Mouse (Mus musculus): ENCODE data around the gene Clic1. TPM values are rescaled to one million over a fixed set of nuclear protein-coding genes. Genes with fewer than 3 reads are reported as not detected.

Gene Clic1
- polyA plus RNA-seq, 1 experiment from 2014 or later: 205 TPM

GRCm38 (mm10) chr17:35104079-35104478 lies 54.3 kb downstream of the Clic1 start:
- H3K27ac ChIP-seq: no peak overlapping the region
- no peak overlapping the region for H3K9ac ChIP-seq
- H3K4me3 ChIP-seq: no peak overlapping the region
- ATAC-seq (ENCODE audit: insufficient number of reproducible peaks, insufficient read depth, low FRiP score, low TSS enrichment): no peak
- no peaks in the 10 kb centered on the region for H3K9me3 ChIP-seq
- H3K36me3 ChIP-seq: peaks cover 47% of the 10 kb centered on the region
- no peak overlapping the region for H3K4me2 ChIP-seq (replicated peaks)
- 85% methylated on average over 7 of the region's 7 CpGs for WGBS
- H3K4me1 ChIP-seq: no peaks in the 10 kb centered on the region
- H3K27me3 ChIP-seq: no peaks in the 10 kb centered on the region

GRCm38 (mm10) chr17:35104754-35105153 lies 55.0 kb downstream of the Clic1 start:
- H3K4me3 ChIP-seq: no peak overlapping the region
- no peak for ATAC-seq (ENCODE audit: insufficient number of reproducible peaks, insufficient read depth, low FRiP score, low TSS enrichment)
- H3K36me3 ChIP-seq: peaks cover 40% of the 10 kb centered on the region
- H3K27ac ChIP-seq: no peak overlapping the region
- H3K27me3 ChIP-seq: no peaks in the 10 kb centered on the region
- no peaks in the 10 kb centered on the region for H3K4me1 ChIP-seq
- no peak overlapping the region for H3K4me2 ChIP-seq (replicated peaks)
- H3K9me3 ChIP-seq: no peaks in the 10 kb centered on the region
- 80% methylated on average over 6 of the region's 6 CpGs for WGBS
- no peak overlapping the region for H3K9ac ChIP-seq

DNA sequence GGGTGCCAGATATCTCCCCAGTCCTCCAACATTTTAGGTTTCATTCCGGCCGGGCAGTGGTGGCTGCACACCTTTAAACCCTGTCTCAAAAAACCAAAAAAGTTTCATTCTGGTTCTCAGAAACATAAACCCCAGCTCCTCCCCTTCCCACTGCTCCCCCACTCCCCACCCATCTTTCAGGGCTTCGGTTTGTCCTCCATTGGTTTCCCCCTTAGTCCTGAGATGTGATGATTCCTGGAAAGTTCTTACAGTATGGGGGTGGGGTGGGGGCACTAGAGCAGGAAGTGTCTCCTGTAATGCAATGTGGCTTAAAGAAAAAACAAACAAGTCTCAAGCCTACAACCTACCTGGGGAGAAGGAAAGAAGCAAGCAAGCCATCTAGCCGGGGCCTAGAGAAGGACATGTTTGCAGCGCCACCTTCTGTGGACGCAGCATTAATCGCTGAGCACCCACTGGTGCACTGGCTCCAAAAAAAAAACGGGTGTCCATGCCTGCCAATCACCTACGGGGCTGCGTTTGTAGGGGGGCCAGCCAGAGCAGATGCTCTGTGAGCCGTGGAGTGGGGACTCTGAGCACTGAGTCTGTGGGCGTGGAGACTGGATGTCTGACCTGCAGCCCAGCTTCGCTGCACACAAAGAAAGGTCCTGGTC lies 56.1 kb downstream of the Clic1 start:
- Histone ChIP-seq H3K9me3 (no peaks in the 10 kb centered on the region), H3K4me3 (no peak overlapping the region), H3K9ac (peak overlapping the region; percentile 24), H3K4me1 (no peaks in the 10 kb centered on the region), H3K4me2 (replicated peaks) (peak overlapping the region; percentile 23), H3K36me3 (peaks cover 29% of the 10 kb centered on the region), H3K27me3 (no peaks in the 10 kb centered on the region), H3K27ac (0 out of 2 replicates have a peak overlapping the region, but pooled peaks have one; percentile 11)
- WGBS: 25% methylated on average over 13 of the region's 13 CpGs
- ATAC-seq (ENCODE audit: insufficient number of reproducible peaks, insufficient read depth, low FRiP score, low TSS enrichment): no peak

GRCm38 (mm10) chr17:35106522-35106921 lies 56.8 kb downstream of the Clic1 start:
- Histone ChIP-seq H3K4me3 (no peak overlapping the region), H3K27ac (no peak overlapping the region), H3K4me2 (replicated peaks) (no peak overlapping the region; the same call in 1 of the 2 replicates), H3K4me1 (no peaks in the 10 kb centered on the region), H3K27me3 (no peaks in the 10 kb centered on the region), H3K36me3 (peaks cover 22% of the 10 kb centered on the region), H3K9ac (no peak overlapping the region), H3K9me3 (no peaks in the 10 kb centered on the region)
- 64% methylated on average over 3 of the region's 3 CpGs for WGBS
- no peak for ATAC-seq (ENCODE audit: insufficient number of reproducible peaks, insufficient read depth, low FRiP score, low TSS enrichment)

DNA sequence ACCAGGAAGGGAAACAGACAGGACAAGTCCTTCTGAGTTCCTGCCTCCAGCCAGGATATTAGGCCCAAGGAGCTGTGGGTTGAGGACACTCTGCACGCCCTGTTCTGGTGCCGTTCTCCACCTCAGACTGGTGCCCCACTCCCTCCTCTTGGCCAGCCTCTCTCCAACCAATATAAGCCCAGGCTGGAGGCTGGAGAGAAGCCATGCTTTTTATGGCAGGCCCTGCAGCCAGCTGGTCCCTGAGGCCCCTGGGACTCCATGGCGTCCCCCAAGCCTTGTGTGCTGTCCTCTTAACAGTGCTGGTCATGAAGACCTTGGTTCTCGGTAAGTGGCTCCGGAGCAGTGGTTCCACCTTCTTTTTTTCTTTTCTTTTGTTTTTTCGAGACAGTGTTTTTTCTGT lies 58.3 kb downstream of the Clic1 start, which contains the start of gene Ly6g5c:
Gene Ly6g5c (plus strand): TSS at position 183 of the 400 bp plus-strand sequence.
- 80% methylated on average over 6 of the region's 6 CpGs for WGBS
- H3K36me3 ChIP-seq: peaks cover 6% of the 10 kb centered on the region; the same call in 1 of the 2 replicates

More for the DNA sequence above, 58.3 kb downstream of the Clic1 start, which contains the start of gene Ly6g5c:
- H3K9me3 ChIP-seq: no peaks in the 10 kb centered on the region
- H3K4me3 ChIP-seq: no peak within 1 kb of the TSS
- H3K27ac ChIP-seq: no peak within 1 kb of the TSS
- ATAC-seq (ENCODE audit: insufficient number of reproducible peaks, insufficient read depth, low FRiP score, low TSS enrichment): no peak
- no peak within 1 kb of the TSS for H3K4me2 ChIP-seq (replicated peaks)
- H3K27me3 ChIP-seq: no peaks in the 10 kb centered on the region
- no peak within 1 kb of the TSS for H3K9ac ChIP-seq
- no peaks in the 10 kb centered on the region for H3K4me1 ChIP-seq

Other genes starting within 250 kb of the Clic1 start
- gene Cyp21a1, start 245.4 kb upstream of the Clic1 start, polyA plus RNA-seq (2016; fragmentation: Nextera tagmentation; extraction: Ambion mirVana): not detected in 2 replicates
- 21.5 and 23.8 TPM in 2 replicates for gene Stk19, start 213.0 kb upstream of the Clic1 start, polyA plus RNA-seq (2016; fragmentation: Nextera tagmentation; extraction: Ambion mirVana)
- gene Dxo, start 212.9 kb upstream of the Clic1 start, polyA plus RNA-seq (2016; fragmentation: Nextera tagmentation; extraction: Ambion mirVana): 65.5 and 77.7 TPM in 2 replicates
- 61.6 and 64.3 TPM in 2 replicates for gene Skiv2l, start 199.8 kb upstream of the Clic1 start, polyA plus RNA-seq (2016; fragmentation: Nextera tagmentation; extraction: Ambion mirVana)
- 127 and 134 TPM in 2 replicates for gene Nelfe, start 199.6 kb upstream of the Clic1 start, polyA plus RNA-seq (2016; fragmentation: Nextera tagmentation; extraction: Ambion mirVana)
- 1.1 and 1.7 TPM in 2 replicates for gene Cfb, start 187.4 kb upstream of the Clic1 start, polyA plus RNA-seq (2016; fragmentation: Nextera tagmentation; extraction: Ambion mirVana)
- 8.6 and 8.9 TPM in 2 replicates for gene Zbtb12, start 170.5 kb upstream of the Clic1 start, polyA plus RNA-seq (2016; fragmentation: Nextera tagmentation; extraction: Ambion mirVana)
- 0.31 TPM in 1 of 2 replicates, not detected in the other for gene Gm20547, start 167.9 kb upstream of the Clic1 start, polyA plus RNA-seq (2016; fragmentation: Nextera tagmentation; extraction: Ambion mirVana)
- 1.2 and 2.5 TPM in 2 replicates for gene C2, start 151.7 kb upstream of the Clic1 start, polyA plus RNA-seq (2016; fragmentation: Nextera tagmentation; extraction: Ambion mirVana)
- 111 and 121 TPM in 2 replicates for gene Ehmt2, start 151.5 kb upstream of the Clic1 start, polyA plus RNA-seq (2016; fragmentation: Nextera tagmentation; extraction: Ambion mirVana)
- 0.29 TPM in 1 of 2 replicates, not detected in the other for gene Slc44a4, start 135.5 kb upstream of the Clic1 start, polyA plus RNA-seq (2016; fragmentation: Nextera tagmentation; extraction: Ambion mirVana)
- 19.2 and 20.8 TPM in 2 replicates for gene Neu1, start 118.7 kb upstream of the Clic1 start, polyA plus RNA-seq (2016; fragmentation: Nextera tagmentation; extraction: Ambion mirVana)
- 0.33 and 0.36 TPM in 2 replicates for gene Hspa1b, start 90.7 kb upstream of the Clic1 start, polyA plus RNA-seq (2016; fragmentation: Nextera tagmentation; extraction: Ambion mirVana)
- gene Gm20481, start 80.1 kb upstream of the Clic1 start, polyA plus RNA-seq (2016; fragmentation: Nextera tagmentation; extraction: Ambion mirVana): not detected in 2 replicates
- 4.2 and 4.9 TPM in 2 replicates for gene Hspa1a, start 77.8 kb upstream of the Clic1 start, polyA plus RNA-seq (2016; fragmentation: Nextera tagmentation; extraction: Ambion mirVana)
- 0.84 and 0.99 TPM in 2 replicates for gene Hspa1l, start 77.3 kb upstream of the Clic1 start, polyA plus RNA-seq (2016; fragmentation: Nextera tagmentation; extraction: Ambion mirVana)
- 212 and 230 TPM in 2 replicates for gene Lsm2, start 68.1 kb upstream of the Clic1 start, polyA plus RNA-seq (2016; fragmentation: Nextera tagmentation; extraction: Ambion mirVana)
- gene Vars, start 49.0 kb upstream of the Clic1 start, polyA plus RNA-seq (2016; fragmentation: Nextera tagmentation; extraction: Ambion mirVana): 150 and 160 TPM in 2 replicates
- gene Vwa7, start 33.4 kb upstream of the Clic1 start, polyA plus RNA-seq (2016; fragmentation: Nextera tagmentation; extraction: Ambion mirVana): 0.20 and 0.25 TPM in 2 replicates
- gene Sapcd1, start 21.9 kb upstream of the Clic1 start, polyA plus RNA-seq (2016; fragmentation: Nextera tagmentation; extraction: Ambion mirVana): 8.7 and 9.5 TPM in 2 replicates
- gene Msh5, start 3.2 kb upstream of the Clic1 start, polyA plus RNA-seq (2016; fragmentation: Nextera tagmentation; extraction: Ambion mirVana): 3.7 and 4.2 TPM in 2 replicates
- 471 and 492 TPM in 2 replicates for gene Ddah2, start 9.1 kb downstream of the Clic1 start, polyA plus RNA-seq (2016; fragmentation: Nextera tagmentation; extraction: Ambion mirVana)
- gene Ly6g6c, start 15.4 kb downstream of the Clic1 start, polyA plus RNA-seq (2016; fragmentation: Nextera tagmentation; extraction: Ambion mirVana): not detected in 2 replicates
- 0.61 and 0.99 TPM in 2 replicates for gene Mpig6b, start 16.2 kb downstream of the Clic1 start, polyA plus RNA-seq (2016; fragmentation: Nextera tagmentation; extraction: Ambion mirVana)
- gene Ly6g6e, start 26.9 kb downstream of the Clic1 start, polyA plus RNA-seq (2016; fragmentation: Nextera tagmentation; extraction: Ambion mirVana): 1.1 and 1.3 TPM in 2 replicates
- 0.68 TPM in 1 of 2 replicates, not detected in the other for gene Ly6g6d, start 28.1 kb downstream of the Clic1 start, polyA plus RNA-seq (2016; fragmentation: Nextera tagmentation; extraction: Ambion mirVana)
- gene Ly6g6f, start 35.6 kb downstream of the Clic1 start, polyA plus RNA-seq (2016; fragmentation: Nextera tagmentation; extraction: Ambion mirVana): 0.27 and 0.65 TPM in 2 replicates
- gene Abhd16a, start 39.3 kb downstream of the Clic1 start, polyA plus RNA-seq (2016; fragmentation: Nextera tagmentation; extraction: Ambion mirVana): 83.3 and 86.7 TPM in 2 replicates
- not detected in 2 replicates for gene Ly6g5c, start 58.3 kb downstream of the Clic1 start, polyA plus RNA-seq (2016; fragmentation: Nextera tagmentation; extraction: Ambion mirVana)
- gene Ly6g5b, start 65.5 kb downstream of the Clic1 start, polyA plus RNA-seq (2016; fragmentation: Nextera tagmentation; extraction: Ambion mirVana): 0.82 and 1.0 TPM in 2 replicates
- gene Gpank1, start 71.5 kb downstream of the Clic1 start, polyA plus RNA-seq (2016; fragmentation: Nextera tagmentation; extraction: Ambion mirVana): 22.4 and 25.5 TPM in 2 replicates
- 254 and 259 TPM in 2 replicates for gene Csnk2b, start 72.1 kb downstream of the Clic1 start, polyA plus RNA-seq (2016; fragmentation: Nextera tagmentation; extraction: Ambion mirVana)
- 9.3 and 10.7 TPM in 2 replicates for gene D17H6S53E, start 76.4 kb downstream of the Clic1 start, polyA plus RNA-seq (2016; fragmentation: Nextera tagmentation; extraction: Ambion mirVana)
- gene Apom, start 82.1 kb downstream of the Clic1 start, polyA plus RNA-seq (2016; fragmentation: Nextera tagmentation; extraction: Ambion mirVana): 0.46 and 0.49 TPM in 2 replicates
- 73.3 and 74.0 TPM in 2 replicates for gene Bag6, start 85.2 kb downstream of the Clic1 start, polyA plus RNA-seq (2016; fragmentation: Nextera tagmentation; extraction: Ambion mirVana)
- gene Prrc2a, start 114.9 kb downstream of the Clic1 start, polyA plus RNA-seq (2016; fragmentation: Nextera tagmentation; extraction: Ambion mirVana): 225 and 230 TPM in 2 replicates
- 7.0 and 7.3 TPM in 2 replicates for gene Aif1, start 126.1 kb downstream of the Clic1 start, polyA plus RNA-seq (2016; fragmentation: Nextera tagmentation; extraction: Ambion mirVana)
- 5.9 and 7.7 TPM in 2 replicates for gene Lst1, start 138.5 kb downstream of the Clic1 start, polyA plus RNA-seq (2016; fragmentation: Nextera tagmentation; extraction: Ambion mirVana)
- 0.95 and 0.98 TPM in 2 replicates for gene Ltb, start 144.5 kb downstream of the Clic1 start, polyA plus RNA-seq (2016; fragmentation: Nextera tagmentation; extraction: Ambion mirVana)
- gene Tnf, start 152.0 kb downstream of the Clic1 start, polyA plus RNA-seq (2016; fragmentation: Nextera tagmentation; extraction: Ambion mirVana): 0.15 and 0.25 TPM in 2 replicates
- gene Lta, start 155.4 kb downstream of the Clic1 start, polyA plus RNA-seq (2016; fragmentation: Nextera tagmentation; extraction: Ambion mirVana): 0.22 and 0.27 TPM in 2 replicates
- gene Gm16181, start 170.9 kb downstream of the Clic1 start, polyA plus RNA-seq (2016; fragmentation: Nextera tagmentation; extraction: Ambion mirVana): 1.0 TPM in 1 of 2 replicates, not detected in the other
- 4.5 and 5.5 TPM in 2 replicates for gene Atp6v1g2, start 183.7 kb downstream of the Clic1 start, polyA plus RNA-seq (2016; fragmentation: Nextera tagmentation; extraction: Ambion mirVana)
- 13.0 and 13.3 TPM in 2 replicates for gene Nfkbil1, start 185.8 kb downstream of the Clic1 start, polyA plus RNA-seq (2016; fragmentation: Nextera tagmentation; extraction: Ambion mirVana)
- 572 and 587 TPM in 2 replicates for gene Ddx39b, start 191.8 kb downstream of the Clic1 start, polyA plus RNA-seq (2016; fragmentation: Nextera tagmentation; extraction: Ambion mirVana)
- 20.8 and 21.5 TPM in 2 replicates for gene H2-D1, start 212.8 kb downstream of the Clic1 start, polyA plus RNA-seq (2016; fragmentation: Nextera tagmentation; extraction: Ambion mirVana)